Mouse (Mus musculus) spleen, adult 2 months (tissue): ENCODE results near the gene Otop1. TPM values are rescaled to one million over a fixed set of nuclear protein-coding genes. Genes with fewer than 3 reads are reported as not detected.
A peak's percentile ranks its signal among the peaks of the same experiment; 100 is the strongest.

ENCODE experiments used
- DNase-seq, 2 experiments: peaks; one replicate each; pipeline versions ENCODE4 v3.0.0 to v3.0.0-alpha.2; 2012 to 2021; ENCODE audit warnings: low spot score in 2 of 2, low read depth in 1 of 2
- H3K27ac ChIP-seq: fragments of 200-500 bp; 2 replicates; pipeline ENCODE4 v1.5.1; 2012; ENCODE audit warnings: low read length, inconsistent platforms; ENCODE audit not compliant: insufficient read depth
- H3K27me3 ChIP-seq: fragments of 200-500 bp; 2 replicates; pipeline ENCODE4 v1.6.1; 2012; ENCODE audit warnings: mild to moderate bottlenecking, moderate library complexity, low read length, inconsistent platforms; ENCODE audit not compliant: control insufficient read depth, insufficient read depth
- H3K36me3 ChIP-seq: fragments of 200-500 bp; 2 replicates; pipeline ENCODE4 v1.6.1; 2012; ENCODE audit warnings: mild to moderate bottlenecking, low read length, inconsistent platforms; ENCODE audit not compliant: control insufficient read depth, insufficient read depth
- H3K4me1 ChIP-seq: fragments of 200-500 bp; 2 replicates; pipeline ENCODE4 v1.6.1; 2011; ENCODE audit warnings: inconsistent platforms; ENCODE audit not compliant: control insufficient read depth, insufficient read depth, insufficient read length
- H3K4me3 ChIP-seq: fragments of 200-500 bp; 2 replicates; pipeline ENCODE4 v1.5.1; 2011; ENCODE audit warnings: mild to moderate bottlenecking, inconsistent platforms; ENCODE audit not compliant: insufficient read depth, insufficient read length; ENCODE audit errors: extremely low read depth
- CTCF ChIP-seq: fragments of 200-500 bp; IDR thresholded peaks from 2 replicates; pipeline ENCODE4 v1.5.1; 2011; ENCODE audit warnings: mild to moderate bottlenecking, inconsistent platforms; ENCODE audit not compliant: insufficient read depth, insufficient read length, insufficient replicate concordance; ENCODE audit errors: extremely low read depth
- POLR2A ChIP-seq: fragments of 200-500 bp; IDR thresholded peaks from 2 replicates; pipeline ENCODE4 v1.6.1; 2011; ENCODE audit warnings: low read depth, low read length, inconsistent platforms
- WGBS: fragments of 180-500 bp; shearing (Covaris S2); methylation state at CpG from one replicate; pipeline ENCODE4 v1.1.7; 2018; 5-methylcytosine and 5-hydroxymethylcytosine counted together
- polyA plus RNA-seq: library from polyadenylated mRNA; depleted of rRNA; stranded (reverse); fragments of >200 nt; gene quantifications from 2 replicates; pipeline ENCODE4 v1.2.3, GENCODE M21; 2012

Otop1 gene
- polyA plus RNA-seq, 1 experiment = 0.04 TPM

GRCm38 (mm10) chr5:38255644-38256043 lies 20.1 kb upstream of the Otop1 start:
- Histone ChIP-seq H3K27me3 (no peaks in the 10 kb centered on the region), H3K27ac (no peak overlapping the region), H3K36me3 (no peaks in the 10 kb centered on the region), H3K4me3 (no peak overlapping the region), H3K4me1 (no peaks in the 10 kb centered on the region)
- WGBS = 13% methylated on average over 3 of the region's 3 CpGs
- no peak for TF ChIP-seq POLR2A
- TF ChIP-seq CTCF = no peak
- DNase-seq = no peak

- peaks cover 2% of the 10 kb centered on the region; the same call in 1 of the 2 replicates for H3K4me1 ChIP-seq
- no peak overlapping the region for H3K27ac ChIP-seq
- H3K4me3 ChIP-seq = no peak overlapping the region
- no peak for DNase-seq
- H3K27me3 ChIP-seq = no peaks in the 10 kb centered on the region
- no peaks in the 10 kb centered on the region for H3K36me3 ChIP-seq
- TF ChIP-seq POLR2A (no peak), CTCF (no peak)
- 88% methylated on average over 1 of the region's 1 CpGs for WGBS
Measured at GRCm38 (mm10) chr5:38256551-38256950, 19.2 kb upstream of the Otop1 start.

GRCm38 (mm10) chr5:38258034-38258772 lies 17.6 kb upstream of the Otop1 start:
- Histone ChIP-seq H3K36me3 (peaks cover 11% of the 10 kb centered on the region), H3K27ac (no peak overlapping the region)
- 87% methylated on average over 8 of the region's 8 CpGs for WGBS

GRCm38 (mm10) chr5:38258773-38259146 lies 17.0 kb upstream of the Otop1 start:
- Histone ChIP-seq H3K36me3 (peaks cover 15% of the 10 kb centered on the region), H3K27ac (no peak overlapping the region), H3K27me3 (no peaks in the 10 kb centered on the region), H3K4me1 (peaks cover 2% of the 10 kb centered on the region; the same call in 1 of the 2 replicates), H3K4me3 (no peak overlapping the region)
- WGBS = 83% methylated on average over 5 of the region's 5 CpGs
- no peak for DNase-seq
- TF ChIP-seq POLR2A = no peak
- TF ChIP-seq CTCF = no peak

More at GRCm38 (mm10) chr5:38258034-38258772, 17.6 kb upstream of the Otop1 start:
- no peak for TF ChIP-seq POLR2A
- no peak for TF ChIP-seq CTCF
- DNase-seq = no peak
- H3K4me1 ChIP-seq = peaks cover 2% of the 10 kb centered on the region; the same call in 1 of the 2 replicates
- H3K27me3 ChIP-seq = no peaks in the 10 kb centered on the region
- no peak overlapping the region for H3K4me3 ChIP-seq

DNA sequence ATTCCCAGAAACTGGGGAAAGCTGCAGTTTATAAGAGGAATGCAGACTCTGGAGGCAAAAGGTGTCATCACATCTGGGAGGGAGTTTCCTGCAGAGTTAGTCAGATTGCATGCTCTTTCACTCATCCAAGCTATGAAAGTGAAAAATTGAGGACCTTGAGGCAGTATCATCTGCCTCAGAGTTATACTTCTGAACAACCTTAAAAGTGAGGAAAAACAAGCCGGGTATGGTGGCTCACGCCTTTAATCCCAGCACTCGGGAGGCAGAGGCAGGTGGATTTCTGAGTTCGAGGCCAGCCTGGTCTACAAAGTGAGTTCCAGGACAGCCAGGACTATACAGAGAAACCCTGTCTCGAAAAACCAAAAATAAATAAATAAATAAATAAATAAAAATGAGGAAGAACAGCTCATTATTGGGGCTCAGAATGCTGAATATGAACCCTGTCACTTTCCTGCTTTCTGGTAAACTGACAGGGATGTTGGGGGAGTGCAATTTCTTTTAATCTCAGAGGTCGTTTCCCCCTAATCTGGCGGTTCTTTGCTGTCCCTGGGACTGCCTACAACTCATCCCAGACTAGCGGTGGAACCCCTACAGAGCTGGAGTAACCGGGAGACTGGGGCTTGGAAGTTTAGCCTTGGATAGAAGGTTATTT lies 16.2 kb upstream of the Otop1 start:
- WGBS = 40% methylated on average over 9 of the region's 9 CpGs
- no peak for DNase-seq
- H3K27me3 ChIP-seq = no peaks in the 10 kb centered on the region
- peak overlapping the region; percentile 90 for H3K4me3 ChIP-seq
- H3K36me3 ChIP-seq = peaks cover 20% of the 10 kb centered on the region
- TF ChIP-seq CTCF (no peak), POLR2A (no peak)
- peak overlapping the region; percentile 89 for H3K27ac ChIP-seq
- peaks cover 2% of the 10 kb centered on the region; the same call in 1 of the 2 replicates for H3K4me1 ChIP-seq

DNA sequence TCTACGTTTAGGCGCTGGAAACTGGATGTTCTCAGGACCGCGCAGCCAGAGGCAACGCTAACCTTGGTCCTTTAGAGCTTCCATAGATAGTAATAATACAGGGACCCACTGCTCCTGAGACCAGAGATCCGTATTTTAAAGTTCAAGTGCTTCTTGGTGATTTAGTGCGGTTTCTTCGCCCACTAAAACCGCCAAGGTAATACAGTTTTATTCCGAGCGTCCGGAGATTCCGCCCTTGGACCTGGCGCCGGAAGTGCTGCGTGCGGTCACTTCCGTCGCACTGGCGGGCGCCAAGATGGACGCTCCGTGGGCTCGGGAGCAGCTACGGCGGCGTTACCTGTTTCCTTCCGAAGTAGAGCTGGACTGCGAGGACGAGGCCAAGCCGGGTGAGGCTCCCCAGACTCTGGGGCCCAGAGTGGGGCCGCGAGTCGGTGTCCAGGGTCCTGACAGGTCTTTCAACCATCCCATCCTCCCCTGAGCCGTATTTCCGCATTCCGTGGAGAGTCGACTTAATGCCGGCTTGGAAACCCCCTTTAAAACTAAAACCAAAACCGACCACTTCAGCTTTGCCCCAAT lies 15.6 kb upstream of the Otop1 start, which contains the start of gene Tmem128:
Tmem128 (plus strand) TSS at position 79 of the 576 bp plus-strand sequence.
- under 1% methylated on average over 40 of the region's 40 CpGs for WGBS

DNA sequence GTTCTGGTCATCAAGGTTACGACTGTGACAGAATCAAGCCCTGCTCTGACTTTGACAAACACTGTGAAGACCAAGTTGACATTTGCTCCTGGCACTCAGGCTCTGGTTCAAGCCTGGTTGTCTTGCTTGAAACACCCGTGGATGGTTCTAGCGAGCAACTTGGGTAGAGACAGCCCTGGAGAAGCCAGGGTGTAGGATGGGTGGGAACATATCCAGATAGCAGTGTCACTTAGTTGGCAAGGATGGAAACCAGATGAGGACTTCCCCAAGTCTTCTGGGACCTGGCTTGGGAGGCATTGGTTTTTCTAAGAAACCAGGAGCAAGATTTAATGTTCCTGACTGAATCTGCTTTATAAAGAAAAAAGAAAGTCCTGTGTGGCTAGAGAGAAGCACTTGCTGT lies 4.8 kb upstream of the Otop1 start:
- Histone ChIP-seq H3K27me3 (no peaks in the 10 kb centered on the region), H3K27ac (no peak overlapping the region), H3K4me1 (no peaks in the 10 kb centered on the region), H3K36me3 (peaks cover 18% of the 10 kb centered on the region), H3K4me3 (no peak overlapping the region)
- no peak for DNase-seq
- WGBS = 96% methylated on average over 3 of the region's 3 CpGs
- TF ChIP-seq CTCF = no peak
- TF ChIP-seq POLR2A = no peak

More for the DNA sequence above, 15.6 kb upstream of the Otop1 start, which contains the start of gene Tmem128:
- peaks cover 2% of the 10 kb centered on the region; the same call in 1 of the 2 replicates for H3K4me1 ChIP-seq
- H3K36me3 ChIP-seq = peaks cover 26% of the 10 kb centered on the region
- H3K27ac ChIP-seq = peak within 1 kb of the TSS; percentile 89
- no peak for TF ChIP-seq CTCF
- TF ChIP-seq POLR2A = peak; percentile 70
- peak; percentile 46 to 48 for DNase-seq
- no peaks in the 10 kb centered on the region for H3K27me3 ChIP-seq
- peak within 1 kb of the TSS; percentile 90 for H3K4me3 ChIP-seq
